Mouse (Mus musculus) stomach, postnatal 0 days (tissue): ENCODE results near the gene Prph2.

ENCODE experiments used
- CTCF ChIP-seq: IDR thresholded peaks from 2 replicates; pipeline ENCODE4 v1.5.1; 2016; ENCODE audit warnings: antibody characterized with exemption, low read depth, mild to moderate bottlenecking, moderate library complexity
- EP300 ChIP-seq: optimal IDR thresholded peaks from 2 replicates; pipeline ENCODE3; 2016; ENCODE audit warnings: antibody characterized with exemption

GRCm38 (mm10) chr17:46963186-46963585 lies 52.9 kb downstream of the Prph2 start:
- no peak for TF ChIP-seq CTCF
- no peak for TF ChIP-seq EP300
